8 mouse cellular contexts compared by ENCODE assay signal in genomic region chr9:120011533-120011932, GRCm38 (mm10). TPM values are rescaled to one million over a fixed set of nuclear protein-coding genes. Genes with fewer than 3 reads are reported as not detected.
DNase-seq lines count a peak whose midpoint lies in the region; ATAC-seq and TF ChIP-seq lines count a peak whose summit lies in the region.

No protein-coding gene starts in this region.

- ATAC-seq in embryonic facial prominence, embryonic 14.5 days (ENCODE audit: low read depth), result peak; percentile 60
- peak; percentile 22; the same call in 1 of the 2 replicates for ATAC-seq in heart, embryonic 13.5 days (ENCODE audit: extremely low read depth, insufficient number of reproducible peaks, low FRiP score, low TSS enrichment)
- peak; percentile 43; the same call in 1 of the 2 replicates for ATAC-seq in liver, embryonic 14.5 days (ENCODE audit: insufficient read depth)
- peak; percentile 36 for ATAC-seq in neural tube, embryonic 11.5 days (ENCODE audit: insufficient read depth, low FRiP score, low TSS enrichment)

- WGBS in embryonic facial prominence, embryonic 14.5 days, result under 1% methylated on average over 10 of the region's 10 CpGs
- WGBS in heart, embryonic 13.5 days, result under 1% methylated on average over 10 of the region's 10 CpGs
- WGBS in liver, embryonic 14.5 days (ENCODE audit: insufficient replicate concordance), result 1% methylated on average over 10 of the region's 10 CpGs
- 2% methylated on average over 10 of the region's 10 CpGs for WGBS in neural tube, embryonic 11.5 days

- peak overlapping the region; percentile 46 for H3K4me3 ChIP-seq in embryonic facial prominence, embryonic 14.5 days (ENCODE audit: low read depth, low read length)
- peak overlapping the region; percentile 48 for H3K4me3 ChIP-seq in heart, embryonic 13.5 days
- peak overlapping the region; percentile 27 to 34; a peak in 3 of 4 replicates for H3K4me3 ChIP-seq in liver, embryonic 14.5 days (ENCODE audit: insufficient read depth in 1 of 2, low read depth in 2 of 2, low read length in 2 of 2)
- peak overlapping the region; percentile 38 for H3K4me3 ChIP-seq in neural tube, embryonic 11.5 days (ENCODE audit: low read depth, low read length)

- peak; percentile 60 for TF ChIP-seq CTCF in liver, embryonic 14.5 days (IDR thresholded peaks at IDR 0.05; ENCODE audit: low read depth)

- H3K9me3 ChIP-seq in embryonic facial prominence, embryonic 14.5 days (ENCODE audit: control insufficient read depth, low read length), result no peaks in the 10 kb centered on the region; the same call in 1 of the 2 replicates
- peaks cover 4% of the 10 kb centered on the region; the same call in 1 of the 2 replicates for H3K9me3 ChIP-seq in heart, embryonic 13.5 days
- no peaks in the 10 kb centered on the region for H3K9me3 ChIP-seq in liver, embryonic 14.5 days (ENCODE audit: control insufficient read depth, low read length)
- H3K9me3 ChIP-seq in neural tube, embryonic 11.5 days (ENCODE audit: control insufficient read depth, low read length), result no peaks in the 10 kb centered on the region

- no peak for TF ChIP-seq EP300 in liver, embryonic 14.5 days (IDR thresholded peaks at IDR 0.05; ENCODE audit: low read depth)

- H3K27ac ChIP-seq in embryonic facial prominence, embryonic 14.5 days (replicated peaks; ENCODE audit: low read depth, low read length), result peak overlapping the region; percentile 82
- H3K27ac ChIP-seq in heart, embryonic 13.5 days (replicated peaks), result peak overlapping the region; percentile 89
- H3K27ac ChIP-seq in liver, embryonic 14.5 days, result no peak overlapping the region
- no peak overlapping the region for H3K27ac ChIP-seq in neural tube, embryonic 11.5 days (ENCODE audit: low read depth, low read length)

- 0 out of 2 replicates have a peak, but pooled peaks cover 5% of the 10 kb centered on the region for H3K4me1 ChIP-seq in embryonic facial prominence, embryonic 14.5 days (ENCODE audit: control insufficient read depth, insufficient read depth, low read length)
- H3K4me1 ChIP-seq in heart, embryonic 13.5 days, result peaks cover 53% of the 10 kb centered on the region
- peaks cover 0 to 6% of the 10 kb centered on the region in 2 experiments; a peak in 1 of 4 replicates for H3K4me1 ChIP-seq in liver, embryonic 14.5 days (replicated peaks; ENCODE audit: control insufficient read depth in 2 of 2, insufficient read depth in 2 of 2, low read length in 1 of 2)
- peaks cover 2% of the 10 kb centered on the region; the same call in 1 of the 2 replicates for H3K4me1 ChIP-seq in neural tube, embryonic 11.5 days (ENCODE audit: control insufficient read depth, insufficient read depth, low read length)

- peak overlapping the region; percentile 92 for H3K4me2 ChIP-seq in embryonic facial prominence, embryonic 14.5 days (ENCODE audit: low read depth, low read length)
- peak overlapping the region; percentile 72 for H3K4me2 ChIP-seq in heart, embryonic 13.5 days
- H3K4me2 ChIP-seq in liver, embryonic 14.5 days (ENCODE audit: low read depth), result peak overlapping the region; percentile 64
- peak overlapping the region; percentile 66 for H3K4me2 ChIP-seq in neural tube, embryonic 11.5 days (ENCODE audit: low read depth)

- peak; percentile 82 for DNase-seq in CD4-positive helper T cell, adult 2 months (ENCODE audit: low read depth, low spot score)
- peak; percentile 88 for DNase-seq in adrenal gland, postnatal 14 days
- peak; percentile 94 for DNase-seq in embryonic facial prominence, embryonic 14.5 days (ENCODE audit: low spot score)
- DNase-seq in kidney, postnatal 25 days, result peak; percentile 78 to 86
- peak; percentile 34 to 50 (median 34) for DNase-seq in liver, embryonic 14.5 days (ENCODE audit: low read depth in 3 of 3, low spot score in 3 of 3)
- DNase-seq in neural tube, embryonic 11.5 days (ENCODE audit: low spot score), result peak; percentile 74
- DNase-seq in testis, postnatal 10 days (ENCODE audit: low spot score), result peak; percentile 80

- no peaks in the 10 kb centered on the region for H3K36me3 ChIP-seq in embryonic facial prominence, embryonic 14.5 days (ENCODE audit: control insufficient read depth, insufficient read depth, low read length)
- peaks cover 48% of the 10 kb centered on the region for H3K36me3 ChIP-seq in heart, embryonic 13.5 days
- H3K36me3 ChIP-seq in liver, embryonic 14.5 days (replicated peaks; ENCODE audit: control insufficient read depth, insufficient read depth, low read depth), result no peaks in the 10 kb centered on the region
- H3K36me3 ChIP-seq in neural tube, embryonic 11.5 days (ENCODE audit: control insufficient read depth, insufficient read depth, low read length), result no peaks in the 10 kb centered on the region

- H3K9ac ChIP-seq in embryonic facial prominence, embryonic 14.5 days (ENCODE audit: low read depth, low read length), result peak overlapping the region; percentile 63; the same call in 1 of the 2 replicates
- H3K9ac ChIP-seq in heart, embryonic 13.5 days, result peak overlapping the region; percentile 65
- H3K9ac ChIP-seq in liver, embryonic 14.5 days (replicated peaks), result no peak overlapping the region
- H3K9ac ChIP-seq in neural tube, embryonic 11.5 days (ENCODE audit: low read length), result no peak overlapping the region; the same call in 1 of the 2 replicates

- no peaks in the 10 kb centered on the region for H3K27me3 ChIP-seq in embryonic facial prominence, embryonic 14.5 days (replicated peaks; ENCODE audit: control insufficient read depth, insufficient read depth, low read length)
- H3K27me3 ChIP-seq in heart, embryonic 13.5 days (replicated peaks), result no peaks in the 10 kb centered on the region
- no peaks in the 10 kb centered on the region for H3K27me3 ChIP-seq in liver, embryonic 14.5 days (ENCODE audit: control insufficient read depth, insufficient read depth, low read length)
- no peaks in the 10 kb centered on the region for H3K27me3 ChIP-seq in neural tube, embryonic 11.5 days (ENCODE audit: control insufficient read depth, insufficient read depth, low read length)

RNA-seq across cellular contexts. Expression of gene Xirp1, which starts 11.9 kb away (rescaled TPM):
- total RNA-seq in adrenal gland, postnatal 14 days (2021), result 0.22 and 0.30 TPM in 2 replicates
- 4.9 and 8.0 TPM in 2 replicates for polyA plus RNA-seq in embryonic facial prominence, embryonic 14.5 days (2014; fragmentation: Nextera tagmentation; extraction: Ambion mirVana)
- polyA plus RNA-seq in heart, embryonic 13.5 days (2015; fragmentation: Nextera tagmentation; extraction: Ambion mirVana), result 44.6 and 47.2 TPM in 2 replicates
- polyA plus RNA-seq in liver, embryonic 14.5 days (2012; rRNA removed), result not detected in 2 replicates
- polyA plus RNA-seq in liver, embryonic 14.5 days (2014; fragmentation: Nextera tagmentation; extraction: Ambion mirVana), result not detected in 2 replicates
- 0.32 and 0.33 TPM in 2 replicates for polyA plus RNA-seq in neural tube, embryonic 11.5 days (2014; fragmentation: Nextera tagmentation; extraction: Ambion mirVana)

RNA-seq across cellular contexts. Expression of gene Csrnp1, which starts 27.1 kb away (rescaled TPM):
- 17.8 and 24.5 TPM in 2 replicates for total RNA-seq in adrenal gland, postnatal 14 days (2021)
- 1.7 and 2.4 TPM in 2 replicates for polyA plus RNA-seq in embryonic facial prominence, embryonic 14.5 days (2014; fragmentation: Nextera tagmentation; extraction: Ambion mirVana)
- 5.7 and 6.8 TPM in 2 replicates for polyA plus RNA-seq in heart, embryonic 13.5 days (2015; fragmentation: Nextera tagmentation; extraction: Ambion mirVana)
- polyA plus RNA-seq in liver, embryonic 14.5 days (2012; rRNA removed), result 2.1 and 2.2 TPM in 2 replicates
- 0.38 and 0.44 TPM in 2 replicates for polyA plus RNA-seq in liver, embryonic 14.5 days (2014; fragmentation: Nextera tagmentation; extraction: Ambion mirVana)
- polyA plus RNA-seq in neural tube, embryonic 11.5 days (2014; fragmentation: Nextera tagmentation; extraction: Ambion mirVana), result 1.3 and 1.6 TPM in 2 replicates

RNA-seq across cellular contexts. Expression of gene Cx3cr1, which starts 58.1 kb away (rescaled TPM):
- total RNA-seq in adrenal gland, postnatal 14 days (2021), result 2.4 and 3.8 TPM in 2 replicates
- polyA plus RNA-seq in embryonic facial prominence, embryonic 14.5 days (2014; fragmentation: Nextera tagmentation; extraction: Ambion mirVana), result 9.8 and 11.3 TPM in 2 replicates
- polyA plus RNA-seq in heart, embryonic 13.5 days (2015; fragmentation: Nextera tagmentation; extraction: Ambion mirVana), result 7.2 and 9.3 TPM in 2 replicates
- polyA plus RNA-seq in liver, embryonic 14.5 days (2012; rRNA removed), result 1.4 and 1.5 TPM in 2 replicates
- 0.69 and 1.3 TPM in 2 replicates for polyA plus RNA-seq in liver, embryonic 14.5 days (2014; fragmentation: Nextera tagmentation; extraction: Ambion mirVana)
- 2.7 and 2.9 TPM in 2 replicates for polyA plus RNA-seq in neural tube, embryonic 11.5 days (2014; fragmentation: Nextera tagmentation; extraction: Ambion mirVana)

Comparison
In these comparisons a context has a peak if more than half of its experiments do, and no peak if none do; other contexts are left out.
1. DNase-seq: peak in every context shown above with its lines; median percentile 94 in embryonic facial prominence, embryonic 14.5 days; 88 in adrenal gland, postnatal 14 days; 82 in CD4-positive helper T cell, adult 2 months; 82 in kidney, postnatal 25 days; 80 in testis, postnatal 10 days; 74 in neural tube, embryonic 11.5 days; 34 in liver, embryonic 14.5 days.
2. H3K27ac ChIP-seq: peak in embryonic facial prominence, embryonic 14.5 days (single experiment) and heart, embryonic 13.5 days (single experiment); none in liver, embryonic 14.5 days (single experiment) and neural tube, embryonic 11.5 days (single experiment).
3. H3K9ac ChIP-seq: peak in embryonic facial prominence, embryonic 14.5 days (single experiment) and heart, embryonic 13.5 days (single experiment); none in liver, embryonic 14.5 days (single experiment) and neural tube, embryonic 11.5 days (single experiment).
4. Peak in every context shown above with its lines, with median percentiles within 50 percentile points of each other: ATAC-seq, H3K4me2 ChIP-seq and H3K4me3 ChIP-seq.